Comparison of ENCODE assay signal across 25 mouse cellular contexts in the genomic region with DNA sequence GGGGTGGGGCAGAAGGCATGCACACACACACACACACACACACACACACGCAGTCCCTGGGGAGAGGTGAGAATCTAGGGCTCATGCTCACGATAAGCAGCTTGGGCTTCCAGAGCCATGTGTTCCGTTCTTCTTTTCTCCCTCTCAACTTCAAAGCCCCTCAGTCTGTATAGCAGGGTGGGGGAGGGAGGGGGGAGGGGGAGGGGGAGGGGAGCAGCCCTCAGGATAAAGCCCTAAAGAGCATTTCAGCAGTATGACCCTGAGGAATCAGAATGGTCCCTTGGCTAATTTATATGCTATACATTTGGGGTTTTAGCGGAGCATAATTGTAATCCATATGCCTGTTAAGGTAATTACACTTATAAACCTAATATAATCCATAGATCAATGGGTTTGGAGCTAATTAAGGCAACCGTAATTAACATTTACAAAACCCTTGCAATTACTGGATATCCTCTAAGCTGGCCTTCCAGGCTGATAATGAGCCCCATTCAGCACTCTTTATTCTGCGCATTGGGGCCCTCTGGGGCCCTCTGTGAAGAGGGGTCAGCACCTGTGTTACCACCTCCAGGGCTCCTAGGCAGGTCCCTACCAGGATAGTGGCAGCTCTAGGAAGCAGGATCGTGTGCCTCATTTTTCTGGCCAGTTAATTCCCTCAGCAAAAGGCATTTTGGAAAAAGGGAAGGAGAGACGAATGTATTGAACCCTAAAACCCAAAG. TPM values are rescaled to one million over a fixed set of nuclear protein-coding genes. Genes with fewer than 3 reads are reported as not detected.
DNase-seq lines count a peak whose midpoint lies in the region; ATAC-seq and TF ChIP-seq lines count a peak whose summit lies in the region.
"Had no signal": no experiment of that assay in that cellular context is flagged by ENCODE, and none has a peak within 500 bp of the region (broad histone marks: within the 10 kb centered on the region; RNA-seq: fewer than 3 reads in every experiment).

No protein-coding gene starts in this region.

- ATAC-seq in forebrain, postnatal 0 days: no peak
- ATAC-seq in neural tube, embryonic 13.5 days (ENCODE audit: low read depth): 0 out of 2 replicates have a peak, but pooled peaks have one; percentile 25
- no peak for ATAC-seq in midbrain, embryonic 14.5 days (ENCODE audit: low FRiP score, low TSS enrichment)
- ATAC-seq in erythroid progenitor cell, adult 5-6 weeks (replicated peaks; ENCODE audit: low FRiP score, poor library complexity, severe bottlenecking): no peak
- ATAC-seq: intestine, embryonic 15.5 days had no signal

- no peak overlapping the region for H3K4me2 ChIP-seq in forebrain, postnatal 0 days (ENCODE audit: low read depth)
- H3K4me2 ChIP-seq in neural tube, embryonic 13.5 days: no peak overlapping the region
- no peak overlapping the region for H3K4me2 ChIP-seq in midbrain, embryonic 14.5 days (ENCODE audit: low read length)
- H3K4me2 ChIP-seq: heart, embryonic 15.5 days; hindbrain, embryonic 15.5 days; intestine, embryonic 15.5 days; limb, embryonic 13.5 days; liver, embryonic 13.5 days had no signal

- H3K9me3 ChIP-seq in forebrain, embryonic 10.5 days: no peaks in the 10 kb centered on the region
- no peaks in the 10 kb centered on the region for H3K9me3 ChIP-seq in forebrain, postnatal 0 days (ENCODE audit: low read length)
- H3K9me3 ChIP-seq in neural tube, embryonic 13.5 days: no peaks in the 10 kb centered on the region
- no peaks in the 10 kb centered on the region for H3K9me3 ChIP-seq in midbrain, embryonic 14.5 days (ENCODE audit: control insufficient read depth, low read length)
- H3K9me3 ChIP-seq: heart, embryonic 15.5 days; hindbrain, embryonic 15.5 days; intestine, embryonic 15.5 days; limb, embryonic 13.5 days; liver, embryonic 13.5 days had no signal

- TF ChIP-seq CTCF in forebrain, postnatal 0 days (IDR thresholded peaks at IDR 0.05; ENCODE audit: low read depth): no peak

- WGBS in forebrain, embryonic 10.5 days: 13% methylated on average over 8 of the region's 8 CpGs
- 15% methylated on average over 7 of the region's 8 CpGs for WGBS in forebrain, postnatal 0 days
- 28% methylated on average over 7 of the region's 8 CpGs for WGBS in neural tube, embryonic 13.5 days
- 33% methylated on average over 8 of the region's 8 CpGs for WGBS in midbrain, embryonic 14.5 days

- no peaks in the 10 kb centered on the region for H3K36me3 ChIP-seq in forebrain, embryonic 10.5 days (replicated peaks)
- no peaks in the 10 kb centered on the region for H3K36me3 ChIP-seq in forebrain, postnatal 0 days (ENCODE audit: insufficient read depth)
- no peaks in the 10 kb centered on the region for H3K36me3 ChIP-seq in neural tube, embryonic 13.5 days
- no peaks in the 10 kb centered on the region for H3K36me3 ChIP-seq in midbrain, embryonic 14.5 days (ENCODE audit: control insufficient read depth, insufficient read depth, low read length)
- H3K36me3 ChIP-seq: heart, embryonic 15.5 days; hindbrain, embryonic 15.5 days; intestine, embryonic 15.5 days; limb, embryonic 13.5 days; liver, embryonic 13.5 days had no signal

- peak overlapping the region; percentile 82 for H3K27ac ChIP-seq in forebrain, embryonic 10.5 days
- no peak overlapping the region for H3K27ac ChIP-seq in forebrain, postnatal 0 days (ENCODE audit: low read depth, low read length)
- H3K27ac ChIP-seq in neural tube, embryonic 13.5 days (replicated peaks): no peak overlapping the region
- H3K27ac ChIP-seq in midbrain, embryonic 14.5 days (replicated peaks; ENCODE audit: low read depth, low read length): no peak overlapping the region
- H3K27ac ChIP-seq: gastrocnemius, adult 2 months; heart, embryonic 15.5 days; hindbrain, embryonic 15.5 days; intestine, embryonic 15.5 days; limb, embryonic 13.5 days; liver, embryonic 13.5 days had no signal

- peaks cover 63% of the 10 kb centered on the region for H3K4me1 ChIP-seq in forebrain, embryonic 10.5 days
- no peaks in the 10 kb centered on the region for H3K4me1 ChIP-seq in forebrain, postnatal 0 days (ENCODE audit: insufficient read depth)
- H3K4me1 ChIP-seq in neural tube, embryonic 13.5 days (replicated peaks): 0 out of 2 replicates have a peak, but pooled peaks cover 5% of the 10 kb centered on the region
- H3K4me1 ChIP-seq in midbrain, embryonic 14.5 days (ENCODE audit: control insufficient read depth, insufficient read depth, low read length): 0 out of 2 replicates have a peak, but pooled peaks cover 3% of the 10 kb centered on the region

- peak; percentile 52 for DNase-seq in forebrain, embryonic 10.5 days (ENCODE audit: extremely low spot score, low spot score)
- no peak for DNase-seq in forebrain, postnatal 0 days
- no peak for DNase-seq in neural tube, embryonic 10.5 days (ENCODE audit: extremely low spot score, low spot score)
- DNase-seq in midbrain, embryonic 14.5 days: peak; percentile 46
- DNase-seq in frontal cortex, postnatal 36 days (ENCODE audit: low spot score in 2 of 2): no peak
- DNase-seq in lung, postnatal 25 days (ENCODE audit: low spot score): no peak
- DNase-seq: adrenal gland, postnatal 10 days; cerebellum, adult 8-10 months; cerebellum, postnatal 36 days; gastrocnemius, adult 2 months; heart, postnatal 36 days; kidney, adult 8-10 months; kidney, postnatal 14 days; layer of hippocampus, postnatal 36 days; liver, embryonic 13.5 days; lung, adult 2 months; lung, postnatal 14 days; right cerebral cortex, postnatal 25 days; spleen, adult 18-20 months had no signal

- H3K27me3 ChIP-seq in forebrain, embryonic 10.5 days (ENCODE audit: poor library complexity, severe bottlenecking): peaks cover 93% of the 10 kb centered on the region
- H3K27me3 ChIP-seq in forebrain, postnatal 0 days (ENCODE audit: insufficient read depth, low read length): no peaks in the 10 kb centered on the region
- no peaks in the 10 kb centered on the region for H3K27me3 ChIP-seq in neural tube, embryonic 13.5 days
- H3K27me3 ChIP-seq in midbrain, embryonic 14.5 days (ENCODE audit: control insufficient read depth, insufficient read depth, low read length): no peaks in the 10 kb centered on the region
- H3K27me3 ChIP-seq: heart, embryonic 15.5 days; hindbrain, embryonic 15.5 days; intestine, embryonic 15.5 days; limb, embryonic 13.5 days; liver, embryonic 13.5 days had no signal

- no peak overlapping the region for H3K9ac ChIP-seq in forebrain, postnatal 0 days
- no peak overlapping the region for H3K9ac ChIP-seq in neural tube, embryonic 13.5 days
- H3K9ac ChIP-seq in midbrain, embryonic 14.5 days (replicated peaks; ENCODE audit: low read length): no peak overlapping the region
- H3K9ac ChIP-seq: heart, embryonic 15.5 days; hindbrain, embryonic 15.5 days; intestine, embryonic 15.5 days; limb, embryonic 13.5 days; liver, embryonic 13.5 days had no signal

- peak overlapping the region; percentile 11; the same call in 1 of the 2 replicates for H3K4me3 ChIP-seq in forebrain, embryonic 10.5 days
- no peak overlapping the region for H3K4me3 ChIP-seq in forebrain, postnatal 0 days (ENCODE audit: low read depth, low read length)
- no peak overlapping the region for H3K4me3 ChIP-seq in neural tube, embryonic 13.5 days
- H3K4me3 ChIP-seq in midbrain, embryonic 14.5 days (replicated peaks; ENCODE audit: low read depth, low read length): no peak overlapping the region
- H3K4me3 ChIP-seq: gastrocnemius, adult 2 months; heart, embryonic 15.5 days; hindbrain, embryonic 15.5 days; intestine, embryonic 15.5 days; limb, embryonic 13.5 days; liver, embryonic 13.5 days had no signal

RNA-seq across cellular contexts. Expression of a gene that starts 55.4 kb away (rescaled TPM):
- 17.3 and 17.4 TPM in 2 replicates for polyA plus RNA-seq in forebrain, embryonic 10.5 days (2016; fragmentation: Nextera tagmentation; extraction: Ambion mirVana)
- total RNA-seq in forebrain, postnatal 0 days (2014; rRNA removed): 37.5 and 40.7 TPM in 2 replicates
- 50.1 and 53.8 TPM in 2 replicates for polyA plus RNA-seq in forebrain, postnatal 0 days (2015; fragmentation: Nextera tagmentation; extraction: Ambion mirVana)
- polyA plus RNA-seq in neural tube, embryonic 13.5 days (2015; fragmentation: Nextera tagmentation; extraction: Ambion mirVana): 27.8 and 32.1 TPM in 2 replicates
- polyA plus RNA-seq in midbrain, embryonic 14.5 days (2014; fragmentation: Nextera tagmentation; extraction: Ambion mirVana): 35.9 and 41.1 TPM in 2 replicates
- 1.7 and 2.5 TPM in 2 replicates for total RNA-seq in erythroid progenitor cell, adult 5-6 weeks (2015; ENCODE audit: low replicate concordance)
- total RNA-seq in erythroid progenitor cell, adult 5-6 weeks (2017; ENCODE audit: low replicate concordance): 1.8 and 3.6 TPM in 2 replicates

Comparison
In these comparisons a context has a peak if more than half of its experiments do, and no peak if none do; other contexts are left out.
1. DNase-seq: peak in forebrain, embryonic 10.5 days (single experiment) and midbrain, embryonic 14.5 days (single experiment); none in forebrain, postnatal 0 days (single experiment), neural tube, embryonic 10.5 days (single experiment), frontal cortex, postnatal 36 days (0 of 2) and lung, postnatal 25 days (single experiment).